Mouse (Mus musculus) embryonic facial prominence, embryonic 11.5 days (tissue): Measurements from ENCODE around the gene Lce3f. TPM values are rescaled to one million over a fixed set of nuclear protein-coding genes. Genes with fewer than 3 reads are reported as not detected.

Source experiments
- ATAC-seq: fragments of 200-750 bp; cut with Nextera tagmentation; replicated peaks from 2 replicates; pipeline ENCODE4 v1.8.0; 2017; ENCODE audit warnings: low read depth; ENCODE audit not compliant: insufficient number of reproducible peaks, low FRiP score, low TSS enrichment
- DNase-seq: peaks from one replicate; pipeline ENCODE4 v3.0.0-alpha.2; 2015; ENCODE audit warnings: low spot score
- H3K27ac ChIP-seq: fragments of 300-500 bp; sonication (generic); replicated peaks from 2 replicates; pipeline ENCODE4 v1.5.1; 2014; ENCODE audit warnings: mild to moderate bottlenecking, low read depth, low read length, control low read depth
- H3K27me3 ChIP-seq: fragments of 300-500 bp; sonication (generic); 2 replicates; pipeline ENCODE4 v1.6.1; 2014; ENCODE audit warnings: mild to moderate bottlenecking, low read length, moderate library complexity, mixed read lengths; ENCODE audit not compliant: control insufficient read depth, insufficient read depth
- H3K36me3 ChIP-seq: fragments of 300-500 bp; sonication (generic); replicated peaks from 2 replicates; pipeline ENCODE4 v1.6.1; 2014; ENCODE audit warnings: low read depth, mild to moderate bottlenecking, low read length, moderate library complexity, mixed read lengths; ENCODE audit not compliant: control insufficient read depth, insufficient read depth
- H3K4me1 ChIP-seq: fragments of 300-500 bp; sonication (generic); 2 replicates; pipeline ENCODE4 v1.6.1; 2014; ENCODE audit warnings: low read length, mixed read lengths; ENCODE audit not compliant: control insufficient read depth, insufficient read depth
- H3K4me2 ChIP-seq: fragments of 300-500 bp; sonication (generic); 2 replicates; pipeline ENCODE4 v1.6.1; 2014; ENCODE audit warnings: low read depth, mild to moderate bottlenecking, control low read depth, low read length, moderate library complexity
- H3K4me3 ChIP-seq: fragments of 300-500 bp; sonication (generic); 2 replicates; pipeline ENCODE4 v1.5.1; 2014; ENCODE audit warnings: low read depth, low read length, control low read depth
- H3K9ac ChIP-seq: fragments of 300-500 bp; sonication (generic); replicated peaks from 2 replicates; pipeline ENCODE4 v1.6.1; 2014; ENCODE audit warnings: mild to moderate bottlenecking, control low read depth, low read length
- H3K9me3 ChIP-seq: fragments of 300-500 bp; sonication (generic); replicated peaks from 2 replicates; pipeline ENCODE4 v1.6.1; 2016; ENCODE audit warnings: mild to moderate bottlenecking, low read length, inconsistent platforms, mixed read lengths; ENCODE audit not compliant: control insufficient read depth
- WGBS: fragments of 180-500 bp; shearing (Covaris S2); extraction: QIAGEN DNeasy Blood & Tissue Kit; methylation state at CpG from one replicate; pipeline ENCODE4 v1.1.7; 2014; 5-methylcytosine and 5-hydroxymethylcytosine counted together
- polyA plus RNA-seq: library from polyadenylated mRNA; unstranded; fragments of >200 nt; fragmentation: Nextera tagmentation; extraction: Ambion mirVana; gene quantifications from 2 replicates; pipeline ENCODE4 v1.2.1, GENCODE M21; 2014

Lce3f gene
- polyA plus RNA-seq: not detected in 2 replicates

GRCm38 (mm10) chr3:92991926-92992325 lies at the start of gene Lce3f:
TSS of gene Lce3f (plus strand) at chr3:92992226.
- Histone ChIP-seq H3K27ac (no peak within 1 kb of the TSS), H3K4me2 (no peak within 1 kb of the TSS), H3K36me3 (no peaks in the 10 kb centered on the region), H3K9ac (no peak within 1 kb of the TSS), H3K4me1 (no peaks in the 10 kb centered on the region), H3K4me3 (no peak within 1 kb of the TSS), H3K9me3 (no peaks in the 10 kb centered on the region), H3K27me3 (no peaks in the 10 kb centered on the region)
- ATAC-seq (no peak), DNase-seq (no peak)

- H3K4me2 ChIP-seq: no peak within 1 kb of the TSS
- WGBS: 79% methylated on average over 1 of the region's 1 CpGs
- no peak within 1 kb of the TSS for H3K4me3 ChIP-seq
- no peak within 1 kb of the TSS for H3K27ac ChIP-seq
- DNase-seq (no peak), ATAC-seq (no peak)
- no peaks in the 10 kb centered on the region for H3K27me3 ChIP-seq
- H3K9ac ChIP-seq: no peak within 1 kb of the TSS
- H3K36me3 ChIP-seq: no peaks in the 10 kb centered on the region
- H3K4me1 ChIP-seq: no peaks in the 10 kb centered on the region
- no peaks in the 10 kb centered on the region for H3K9me3 ChIP-seq
Observed at GRCm38 (mm10) chr3:92944186-92944585, 47.8 kb upstream of the Lce3f start, which contains the start of gene Lce3c. TSS of gene Lce3c (plus strand) at chr3:92944486.

GRCm38 (mm10) chr3:92957090-92957489 lies 34.9 kb upstream of the Lce3f start, which contains the start of gene Lce3d:
TSS of gene Lce3d (plus strand) at chr3:92957390.
- ATAC-seq: no peak
- Histone ChIP-seq H3K9me3 (no peaks in the 10 kb centered on the region), H3K4me3 (no peak within 1 kb of the TSS), H3K9ac (no peak within 1 kb of the TSS), H3K27me3 (no peaks in the 10 kb centered on the region), H3K27ac (no peak within 1 kb of the TSS), H3K36me3 (no peaks in the 10 kb centered on the region), H3K4me1 (no peaks in the 10 kb centered on the region), H3K4me2 (no peak within 1 kb of the TSS)
- WGBS: 100% methylated on average over 1 of the region's 1 CpGs
- DNase-seq: no peak

GRCm38 (mm10) chr3:92966761-92967160 lies 25.3 kb upstream of the Lce3f start, which contains the start of gene Lce3e:
TSS of gene Lce3e (plus strand) at chr3:92967061.
- ATAC-seq (no peak), DNase-seq (no peak)
- H3K4me1 ChIP-seq: no peaks in the 10 kb centered on the region
- H3K9ac ChIP-seq: no peak within 1 kb of the TSS
- no peaks in the 10 kb centered on the region for H3K27me3 ChIP-seq
- H3K27ac ChIP-seq: no peak within 1 kb of the TSS
- 85% methylated on average over 2 of the region's 2 CpGs for WGBS
- H3K9me3 ChIP-seq: no peaks in the 10 kb centered on the region
- no peak within 1 kb of the TSS for H3K4me2 ChIP-seq
- no peaks in the 10 kb centered on the region for H3K36me3 ChIP-seq
- H3K4me3 ChIP-seq: no peak within 1 kb of the TSS

- no peak overlapping the region for H3K9ac ChIP-seq
- DNase-seq (no peak), ATAC-seq (no peak)
- H3K4me1 ChIP-seq: no peaks in the 10 kb centered on the region
- WGBS: 73% methylated on average over 2 of the region's 2 CpGs
- H3K4me2 ChIP-seq: no peak overlapping the region
- no peaks in the 10 kb centered on the region for H3K36me3 ChIP-seq
- no peaks in the 10 kb centered on the region for H3K9me3 ChIP-seq
- H3K4me3 ChIP-seq: no peak overlapping the region
- H3K27me3 ChIP-seq: no peaks in the 10 kb centered on the region
- no peak overlapping the region for H3K27ac ChIP-seq
Observed at GRCm38 (mm10) chr3:92978484-92978883, 13.5 kb upstream of the Lce3f start.

GRCm38 (mm10) chr3:92998691-92999090 lies 6.7 kb downstream of the Lce3f start:
- no peak overlapping the region for H3K27ac ChIP-seq
- DNase-seq (peak; percentile 86), ATAC-seq (peak; percentile 87)
- H3K4me3 ChIP-seq: no peak overlapping the region
- H3K4me2 ChIP-seq: no peak overlapping the region
- H3K9me3 ChIP-seq: no peaks in the 10 kb centered on the region
- WGBS: 5% methylated on average over 7 of the region's 7 CpGs
- no peaks in the 10 kb centered on the region for H3K36me3 ChIP-seq
- H3K4me1 ChIP-seq: no peaks in the 10 kb centered on the region
- H3K27me3 ChIP-seq: no peaks in the 10 kb centered on the region
- H3K9ac ChIP-seq: no peak overlapping the region

GRCm38 (mm10) chr3:93000621-93001020 lies 8.6 kb downstream of the Lce3f start:
- Histone ChIP-seq H3K27me3 (no peaks in the 10 kb centered on the region), H3K4me2 (no peak overlapping the region), H3K27ac (no peak overlapping the region), H3K36me3 (no peaks in the 10 kb centered on the region), H3K4me1 (no peaks in the 10 kb centered on the region), H3K9ac (no peak overlapping the region), H3K9me3 (no peaks in the 10 kb centered on the region), H3K4me3 (no peak overlapping the region)
- whole genome bisulfite sequencing: 86% methylated on average over 3 of the region's 3 CpGs
- DNase-seq (no peak), ATAC-seq (no peak)

GRCm38 (mm10) chr3:93002843-93003242 lies 10.8 kb downstream of the Lce3f start:
- Histone ChIP-seq H3K27ac (no peak overlapping the region), H3K4me2 (no peak overlapping the region), H3K9me3 (no peaks in the 10 kb centered on the region), H3K9ac (no peak overlapping the region), H3K36me3 (no peaks in the 10 kb centered on the region), H3K27me3 (no peaks in the 10 kb centered on the region), H3K4me3 (no peak overlapping the region), H3K4me1 (no peaks in the 10 kb centered on the region)
- DNase-seq (no peak), ATAC-seq (no peak)
- 74% methylated on average over 4 of the region's 4 CpGs for WGBS
